Mouse (Mus musculus) skeletal muscle tissue, adult 2 months (tissue): ENCODE data around the gene Casq1.

Source experiments
- DNase-seq: peaks from one replicate; pipeline ENCODE4 v3.0.0-alpha.2; 2012; ENCODE audit warnings: low read depth, low spot score

Gene Casq1

DNA sequence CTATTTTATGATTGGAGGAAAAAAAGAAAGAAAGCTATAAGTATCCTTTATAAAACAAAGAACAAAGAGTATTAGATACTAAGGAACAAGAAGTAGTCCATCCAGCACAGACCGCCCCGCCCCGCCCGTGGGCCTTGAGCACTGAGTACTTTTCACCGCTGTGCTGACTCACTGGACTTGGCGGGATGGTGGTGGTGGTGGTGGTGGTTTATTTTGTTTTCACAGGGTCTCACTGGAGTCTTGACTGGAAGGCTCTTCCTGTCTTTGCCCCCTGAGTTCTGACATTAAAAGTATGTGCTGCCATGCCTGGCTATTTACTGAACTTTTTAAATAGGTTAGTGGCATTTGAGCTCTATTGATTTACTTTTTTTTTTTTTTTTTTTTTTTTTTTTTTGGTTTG lies 36.6 kb downstream of the Casq1 start:
- DNase-seq: no peak

DNA sequence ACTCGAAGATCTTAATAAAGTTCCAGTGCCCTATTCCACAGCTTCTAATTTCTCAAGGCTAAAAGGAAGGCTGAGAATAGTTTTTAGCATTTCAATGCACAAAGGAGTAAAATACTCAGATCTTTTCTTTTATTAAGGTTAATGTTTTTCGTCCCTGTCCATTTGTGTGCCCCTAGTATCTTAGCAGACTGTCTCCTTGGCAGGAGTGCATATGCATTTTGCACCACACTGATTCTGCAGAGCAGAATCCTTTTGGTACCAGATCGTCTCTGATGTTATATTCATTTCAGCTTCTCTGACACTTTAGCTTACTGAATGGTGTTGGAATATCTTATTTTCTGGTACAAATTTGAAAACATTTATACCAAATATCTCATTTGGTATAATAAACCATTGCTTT lies 37.9 kb downstream of the Casq1 start:
- no peak for DNase-seq

DNA sequence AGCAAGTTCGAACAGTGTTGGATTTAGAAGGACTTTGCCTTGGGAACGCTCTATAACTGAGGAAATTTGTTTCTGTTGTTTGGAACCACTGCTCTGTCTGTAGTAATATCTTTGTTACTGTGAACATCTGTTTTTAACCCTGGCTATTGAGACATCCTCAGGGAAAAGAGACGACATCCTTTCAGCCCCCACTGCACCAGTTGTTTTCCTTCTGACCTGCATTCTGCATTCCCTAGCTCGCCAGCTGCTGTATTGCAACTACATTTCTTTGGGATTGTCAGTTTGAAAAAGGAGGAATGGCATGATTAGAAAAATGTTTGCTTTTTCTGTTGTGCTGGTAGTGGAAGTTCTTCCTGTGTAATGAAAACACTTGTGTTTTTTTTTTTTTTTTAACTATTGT lies 38.8 kb downstream of the Casq1 start:
- DNase-seq: no peak

DNA sequence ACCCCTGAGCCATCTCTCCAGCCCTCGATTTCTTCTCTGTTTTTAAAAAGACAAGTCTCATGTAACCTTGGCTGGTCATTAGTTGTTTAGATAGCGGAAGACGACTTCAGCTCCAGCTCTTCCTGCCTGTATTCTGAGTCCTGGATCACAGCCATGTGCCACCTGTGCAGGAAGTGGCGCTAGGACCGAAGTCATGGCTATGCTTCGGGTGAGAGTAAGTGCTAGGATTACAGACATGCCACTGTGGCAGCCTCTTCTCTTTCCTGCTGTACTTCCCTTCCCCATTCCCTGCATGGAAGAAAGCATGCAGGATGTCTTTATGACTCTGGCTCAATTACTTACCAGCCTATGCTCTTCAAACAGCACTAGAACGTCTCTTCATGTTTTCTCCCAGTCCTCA lies 40.6 kb downstream of the Casq1 start:
- DNase-seq: no peak

DNA sequence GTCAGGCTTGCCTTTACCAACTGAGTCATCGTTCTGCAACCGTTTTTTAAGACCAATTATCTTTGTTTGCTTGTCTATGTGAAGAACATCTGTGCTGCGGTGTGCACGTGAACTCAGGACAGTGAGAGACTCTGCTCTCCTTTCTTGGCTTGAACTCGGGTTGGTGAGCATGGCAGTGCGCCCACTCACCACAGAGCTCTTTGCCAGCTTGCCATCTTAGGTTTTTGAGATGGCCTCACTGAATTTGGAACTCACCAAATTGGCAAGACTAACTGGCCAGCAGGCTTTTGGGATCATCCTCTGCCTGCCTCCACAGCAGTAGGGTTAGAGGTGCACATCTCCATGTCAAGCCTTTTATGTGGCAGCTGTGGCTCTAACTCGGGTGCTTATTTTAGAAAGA lies 41.9 kb downstream of the Casq1 start:
- DNase-seq: no peak

DNA sequence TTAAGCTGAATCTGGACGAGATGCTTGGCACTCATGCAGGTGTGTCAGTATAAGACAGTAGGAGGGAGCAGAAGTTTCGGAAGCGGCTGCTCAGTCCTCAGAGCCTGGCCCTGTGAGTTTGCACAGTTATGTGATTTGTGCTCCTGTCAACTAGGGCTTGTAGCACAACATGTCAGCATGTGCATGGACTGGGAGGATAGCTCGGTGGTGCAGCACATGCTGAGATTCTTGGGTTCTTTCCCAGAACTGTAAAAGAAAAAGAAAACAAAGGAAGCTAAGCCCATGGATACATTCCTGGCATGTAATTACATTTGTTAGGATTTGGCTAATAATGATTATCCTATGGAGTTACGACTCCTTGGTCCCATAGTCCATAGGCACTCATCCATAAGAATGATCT lies 46.5 kb downstream of the Casq1 start:
- DNase-seq: no peak

DNA sequence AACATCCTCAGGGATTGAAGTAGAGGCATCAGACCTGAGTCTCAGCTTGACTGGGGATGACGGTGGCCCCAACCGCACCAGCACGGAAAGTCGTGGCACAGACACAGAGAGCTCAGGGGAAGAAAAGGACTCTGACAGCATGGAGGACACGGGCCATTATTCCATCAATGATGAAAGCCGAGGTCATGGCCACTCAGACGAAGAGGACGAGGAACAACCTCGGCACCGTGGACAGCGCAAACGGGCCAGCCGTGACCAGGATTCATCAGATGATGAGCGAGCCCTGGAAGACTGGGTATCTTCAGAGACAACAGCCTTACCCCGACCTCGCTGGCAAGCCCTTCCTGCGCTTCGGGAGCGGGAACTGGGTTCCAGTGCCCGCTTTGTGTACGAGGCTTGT lies 47.3 kb downstream of the Casq1 start:
- no peak for DNase-seq

DNA sequence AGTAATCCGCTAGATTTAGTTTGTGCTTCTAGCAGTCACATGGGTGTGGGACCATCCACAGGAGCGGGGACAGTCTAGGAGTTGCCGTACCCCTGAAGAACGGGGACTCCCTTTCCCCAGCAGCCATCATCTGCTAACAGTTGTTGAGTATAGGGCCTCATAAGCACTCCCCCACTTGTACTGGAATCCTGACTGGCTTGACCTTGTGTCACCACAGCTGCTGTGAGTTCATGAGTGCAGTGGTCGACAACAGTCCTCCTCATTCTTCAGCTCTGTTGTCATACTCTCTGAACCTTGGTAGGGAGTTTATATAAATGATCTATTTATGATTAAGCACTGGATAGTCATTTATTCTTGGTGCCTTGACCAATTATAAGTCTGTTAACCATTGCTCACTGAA lies 49.9 kb downstream of the Casq1 start:
- no peak for DNase-seq

DNA sequence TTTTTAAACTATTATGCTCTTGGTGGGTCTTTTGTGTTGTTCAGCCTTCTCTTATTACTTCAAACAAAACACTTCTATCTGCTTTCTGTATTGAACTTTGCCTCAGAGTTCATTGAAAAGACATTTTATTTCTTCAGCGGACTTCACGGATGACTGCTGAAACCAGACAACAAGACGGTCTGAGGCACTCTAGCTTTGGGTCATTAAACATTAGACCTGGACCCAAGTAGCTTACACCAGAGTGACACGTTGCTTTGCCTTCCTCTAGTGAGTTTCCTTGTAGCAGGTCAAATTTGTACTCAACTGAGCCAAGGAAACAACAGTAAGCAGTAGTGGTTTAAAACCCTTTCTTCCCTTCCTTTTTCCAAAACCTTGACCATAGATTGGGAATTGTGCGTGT lies 51.8 kb downstream of the Casq1 start:
- DNase-seq: no peak

DNA sequence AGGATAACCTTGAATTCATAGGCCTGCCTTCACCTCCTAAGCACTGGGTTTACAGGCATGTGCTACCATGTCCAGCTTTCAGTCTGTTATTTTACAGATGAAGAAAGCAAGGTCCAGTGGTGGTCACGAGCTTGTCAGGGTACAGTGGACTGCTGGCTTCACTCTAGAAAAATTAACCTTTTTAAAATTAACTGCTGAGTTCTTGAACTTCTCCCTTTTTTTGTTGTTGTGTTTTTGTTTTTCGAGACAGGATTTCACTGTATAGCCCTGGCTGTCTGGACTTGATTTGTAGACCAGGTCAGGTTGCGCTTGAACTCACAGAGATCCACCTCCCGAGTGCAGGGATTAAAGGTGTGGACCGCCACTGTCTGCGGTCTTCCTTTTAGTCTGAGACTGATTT lies 56.7 kb downstream of the Casq1 start:
- no peak for DNase-seq

DNA sequence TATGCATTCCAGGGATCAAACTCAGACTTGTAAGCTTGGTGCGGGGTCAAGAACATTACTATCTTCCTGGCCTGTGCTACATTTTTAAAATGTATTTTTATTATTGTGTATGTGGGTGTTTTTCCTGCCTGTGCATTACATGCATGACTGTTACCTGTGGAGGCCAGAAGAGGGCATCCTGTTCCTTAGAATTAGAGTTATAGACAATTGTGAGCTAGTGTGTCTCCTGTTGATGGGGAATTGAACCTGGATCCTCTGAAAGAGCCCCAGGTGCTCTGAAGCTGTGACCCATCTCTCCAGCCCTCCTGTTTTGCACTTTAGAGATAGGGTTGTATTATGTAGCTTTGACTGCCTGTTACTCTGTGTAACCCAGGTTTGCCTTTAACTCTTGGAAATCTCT lies 57.7 kb downstream of the Casq1 start:
- no peak for DNase-seq

DNA sequence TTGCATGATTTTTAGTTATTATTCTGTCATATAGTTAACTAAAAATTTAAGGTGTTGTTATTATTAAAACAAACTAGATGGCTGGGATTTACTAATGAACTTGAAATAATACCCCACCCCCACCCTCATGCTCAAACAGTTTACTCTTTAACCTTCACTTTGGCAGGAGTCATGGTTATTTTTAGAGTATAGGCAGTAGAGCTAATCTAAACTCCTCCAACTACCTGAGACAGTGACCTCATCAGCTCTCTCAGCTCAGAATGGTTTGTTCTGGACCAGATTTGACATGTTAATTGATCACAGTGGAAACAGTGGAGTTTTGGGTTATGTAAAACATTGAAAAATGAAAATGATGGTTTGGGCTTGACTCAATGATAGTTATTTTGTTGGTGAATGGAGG lies 59.2 kb downstream of the Casq1 start:
- DNase-seq: peak; percentile 44

DNA sequence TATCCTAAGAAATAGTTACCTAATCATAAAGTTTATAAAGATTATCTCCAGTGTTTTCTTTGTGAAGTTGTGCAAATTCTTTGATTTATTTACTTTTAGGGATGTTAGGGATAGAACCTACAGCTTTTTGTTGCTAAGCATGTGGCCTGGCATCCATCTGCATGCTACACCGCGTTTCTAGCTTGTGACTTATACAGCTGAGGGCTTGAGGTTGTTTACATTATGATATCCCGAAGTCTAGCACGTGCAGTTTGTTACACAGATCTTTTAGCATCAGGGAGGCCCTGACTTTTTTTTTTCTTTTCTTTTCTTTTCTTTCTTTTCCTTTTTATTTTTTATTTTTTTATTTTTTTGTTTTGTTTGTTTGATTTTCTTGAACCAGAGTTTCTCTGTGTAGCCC lies 59.7 kb downstream of the Casq1 start:
- no peak for DNase-seq
